Mouse (Mus musculus) thymus, postnatal 4 days (tissue): Measurements from ENCODE around the gene Cavin1.

ENCODE experiments used
- DNase-seq: peaks from one replicate; pipeline ENCODE4 v3.0.0; 2021

Gene Cavin1

GRCm38 (mm10) chr11:100949540-100949939, 21.1 kb downstream of the Cavin1 start:
- DNase-seq, result no peak

GRCm38 (mm10) chr11:100948317-100948716, 22.4 kb downstream of the Cavin1 start:
- DNase-seq, result no peak

GRCm38 (mm10) chr11:100947548-100947947, 23.1 kb downstream of the Cavin1 start:
- peak; percentile 33 for DNase-seq

GRCm38 (mm10) chr11:100946862-100947261, 23.8 kb downstream of the Cavin1 start:
- no peak for DNase-seq

- no peak for DNase-seq
These were observed 28.3 kb downstream of the Cavin1 start for GRCm38 (mm10) chr11:100942388-100942787.

- peak; percentile 100 for DNase-seq
These were observed 31.1 kb downstream of the Cavin1 start, which contains the start of gene Stat3 for GRCm38 (mm10) chr11:100939512-100940151. Gene Stat3, minus strand, starts transcription at chr11:100939540.

- no peak for DNase-seq
These were observed 31.8 kb downstream of the Cavin1 start for GRCm38 (mm10) chr11:100938711-100939511.

GRCm38 (mm10) chr11:100938112-100938511, 32.6 kb downstream of the Cavin1 start:
- DNase-seq, result no peak

GRCm38 (mm10) chr11:100937295-100937694, 33.4 kb downstream of the Cavin1 start:
- DNase-seq, result no peak

- no peak for DNase-seq
These were observed 35.0 kb downstream of the Cavin1 start for GRCm38 (mm10) chr11:100935373-100936355.

GRCm38 (mm10) chr11:100931254-100931921, 39.3 kb downstream of the Cavin1 start:
- peak; percentile 69 for DNase-seq

GRCm38 (mm10) chr11:100930611-100931010, 40.1 kb downstream of the Cavin1 start:
- DNase-seq, result peak; percentile 25

GRCm38 (mm10) chr11:100927386-100927785, 43.3 kb downstream of the Cavin1 start:
- no peak for DNase-seq

- no peak for DNase-seq
These were observed 46.2 kb downstream of the Cavin1 start for GRCm38 (mm10) chr11:100924386-100924919.

- no peak for DNase-seq
These were observed 49.6 kb downstream of the Cavin1 start for GRCm38 (mm10) chr11:100920887-100921624.

GRCm38 (mm10) chr11:100918007-100918406, 52.7 kb downstream of the Cavin1 start:
- no peak for DNase-seq

GRCm38 (mm10) chr11:100916432-100916971, 54.2 kb downstream of the Cavin1 start:
- no peak for DNase-seq

GRCm38 (mm10) chr11:100915063-100915462, 55.6 kb downstream of the Cavin1 start:
- no peak for DNase-seq

GRCm38 (mm10) chr11:100914415-100914814, 56.3 kb downstream of the Cavin1 start:
- DNase-seq, result no peak

- DNase-seq, result no peak
These were observed 58.1 kb downstream of the Cavin1 start for GRCm38 (mm10) chr11:100912401-100913155.
